Mouse (Mus musculus): ENCODE measurements around the gene Mrrf.

DNA sequence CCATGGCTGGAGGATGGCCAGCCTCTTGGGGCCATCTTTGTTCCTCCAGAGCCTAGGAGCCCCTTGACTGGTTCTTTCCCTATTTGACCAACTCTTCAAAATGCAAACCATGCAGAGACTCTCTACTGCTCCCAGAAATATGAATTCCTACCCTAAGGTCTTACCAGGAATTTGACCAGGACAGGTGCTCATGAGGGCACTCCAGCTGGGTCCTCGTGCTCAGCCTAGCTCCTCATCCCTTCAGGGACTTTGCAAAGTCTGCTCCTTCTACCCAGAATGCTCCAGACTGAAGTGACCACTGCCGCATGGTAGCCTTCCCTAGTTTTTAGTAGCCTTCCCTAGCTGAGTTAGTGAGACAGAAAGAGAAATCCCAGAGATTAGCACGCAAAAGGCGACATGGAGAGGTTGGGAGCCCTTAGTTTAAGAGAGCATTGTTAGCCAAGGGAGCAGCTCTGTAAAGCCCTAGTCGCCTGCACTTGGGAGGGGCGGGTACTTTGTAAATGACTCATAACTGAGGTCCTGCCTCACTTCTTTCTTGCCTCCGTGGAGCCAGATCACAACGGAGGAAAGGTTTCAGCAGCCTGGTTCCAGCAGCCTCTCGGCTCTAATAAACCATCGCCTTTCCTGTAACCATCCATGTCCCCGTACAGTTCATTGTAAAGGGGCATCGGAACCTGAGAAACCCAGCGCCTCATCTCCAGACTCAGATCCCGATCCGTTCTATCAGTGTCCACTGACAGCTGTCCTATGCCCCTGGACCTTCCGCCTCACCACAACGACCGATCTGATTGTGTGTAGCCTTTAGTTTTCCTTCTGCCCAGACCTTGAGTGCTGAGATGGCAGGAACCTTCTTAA, 65.8 kb downstream of the Mrrf start:
- TF ChIP-seq CTCF (IDR thresholded peaks at IDR 0.05; ENCODE audit: low read depth) (no peak), EP300 (IDR thresholded peaks at IDR 0.05; ENCODE audit: low read depth) (no peak)

All from liver, postnatal 0 days (tissue).